Mouse (Mus musculus): ENCODE results near the gene Gpr156. TPM values are rescaled to one million over a fixed set of nuclear protein-coding genes. Genes with fewer than 3 reads are reported as not detected.

The Gpr156 gene
- polyA plus RNA-seq, 1 experiment from 2014 or later = 5.6 TPM

DNA sequence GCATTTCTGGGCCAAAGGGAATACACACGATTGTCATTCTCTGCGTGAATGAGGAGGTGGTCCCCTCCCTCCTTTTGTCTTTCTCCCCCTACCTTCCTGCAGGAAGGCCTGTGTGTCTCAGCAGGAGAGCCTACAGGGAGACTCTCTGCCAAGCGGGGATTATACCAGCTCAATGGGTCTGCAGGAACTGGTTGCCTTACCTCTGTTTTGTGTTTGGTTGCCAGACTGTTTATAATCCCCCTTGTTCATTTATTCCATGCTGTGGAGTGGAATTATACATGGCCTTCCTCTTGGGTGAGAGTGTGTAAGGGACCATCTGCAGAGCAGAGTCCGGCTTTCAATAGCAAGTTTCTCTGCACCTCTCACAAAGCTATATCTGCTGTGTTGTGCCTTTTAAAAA is 10.8 kb downstream of the Gpr156 start:
- H3K36me3 ChIP-seq = 0 out of 2 replicates have a peak, but pooled peaks cover 2% of the 10 kb centered on the region
- WGBS = 24% methylated on average over 4 of the region's 4 CpGs
- no peak for ATAC-seq (ENCODE audit: low FRiP score)
- no peaks in the 10 kb centered on the region for H3K9me3 ChIP-seq (replicated peaks)
- no peaks in the 10 kb centered on the region for H3K27me3 ChIP-seq
- H3K4me1 ChIP-seq = peaks cover 24% of the 10 kb centered on the region
- no peak overlapping the region for H3K4me3 ChIP-seq
- H3K9ac ChIP-seq = no peak overlapping the region
- H3K4me2 ChIP-seq (replicated peaks) = no peak overlapping the region
- peak overlapping the region; percentile 31; the same call in 1 of the 2 replicates for H3K27ac ChIP-seq

DNA sequence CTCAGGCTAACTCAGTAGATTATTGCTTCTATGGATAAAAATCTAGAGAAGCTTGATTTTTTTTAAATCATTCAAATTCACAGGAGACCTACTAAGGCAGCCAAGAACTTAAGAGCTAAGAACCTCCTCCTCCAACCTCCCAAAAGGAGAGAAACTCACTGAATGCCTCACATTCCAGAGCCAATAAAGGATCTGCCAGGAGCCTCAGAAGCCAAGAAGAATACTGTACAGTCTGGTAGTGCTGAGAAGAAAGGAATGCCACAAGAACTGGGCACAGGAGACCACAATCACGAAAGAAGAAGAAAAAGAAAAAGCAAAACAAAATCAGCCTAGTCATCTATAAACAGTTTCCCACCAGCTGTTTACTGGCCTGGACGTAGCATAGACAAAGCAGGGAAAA is 12.7 kb downstream of the Gpr156 start:
- Histone ChIP-seq H3K36me3 (0 out of 2 replicates have a peak, but pooled peaks cover 5% of the 10 kb centered on the region), H3K4me3 (no peak overlapping the region), H3K9me3 (replicated peaks) (no peaks in the 10 kb centered on the region), H3K9ac (no peak overlapping the region), H3K27ac (no peak overlapping the region), H3K27me3 (no peaks in the 10 kb centered on the region), H3K4me1 (peaks cover 24% of the 10 kb centered on the region), H3K4me2 (replicated peaks) (no peak overlapping the region)
- 62% methylated on average over 2 of the region's 2 CpGs for WGBS
- ATAC-seq (ENCODE audit: low FRiP score) = no peak

DNA sequence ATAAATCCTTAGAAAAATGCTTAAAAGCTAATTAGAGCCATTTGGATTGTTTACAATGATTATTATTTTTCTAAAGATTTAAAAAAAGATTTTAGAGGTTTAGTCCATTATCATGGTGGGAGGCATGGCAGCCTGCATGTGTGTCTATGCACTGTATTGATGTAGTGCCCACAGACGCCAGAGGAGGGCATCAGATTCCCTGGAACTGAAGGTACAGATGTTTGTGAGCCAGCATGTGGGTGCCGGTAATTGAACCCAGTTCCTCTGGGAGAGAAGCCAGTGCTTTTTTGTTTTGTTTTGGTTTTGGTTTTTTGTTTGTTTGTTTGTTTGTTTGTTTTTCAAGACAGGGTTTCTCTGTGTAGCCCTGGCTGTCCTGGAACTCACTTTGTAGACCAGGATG is 13.3 kb downstream of the Gpr156 start:
- 0 out of 2 replicates have a peak, but pooled peaks cover 5% of the 10 kb centered on the region for H3K36me3 ChIP-seq
- no peaks in the 10 kb centered on the region for H3K9me3 ChIP-seq (replicated peaks)
- no peak overlapping the region for H3K9ac ChIP-seq
- no peaks in the 10 kb centered on the region for H3K27me3 ChIP-seq
- peaks cover 24% of the 10 kb centered on the region for H3K4me1 ChIP-seq
- ATAC-seq (ENCODE audit: low FRiP score) = no peak
- H3K4me2 ChIP-seq (replicated peaks) = no peak overlapping the region
- no peak overlapping the region for H3K4me3 ChIP-seq
- H3K27ac ChIP-seq = no peak overlapping the region
- 91% methylated on average over 2 of the region's 2 CpGs for WGBS

DNA sequence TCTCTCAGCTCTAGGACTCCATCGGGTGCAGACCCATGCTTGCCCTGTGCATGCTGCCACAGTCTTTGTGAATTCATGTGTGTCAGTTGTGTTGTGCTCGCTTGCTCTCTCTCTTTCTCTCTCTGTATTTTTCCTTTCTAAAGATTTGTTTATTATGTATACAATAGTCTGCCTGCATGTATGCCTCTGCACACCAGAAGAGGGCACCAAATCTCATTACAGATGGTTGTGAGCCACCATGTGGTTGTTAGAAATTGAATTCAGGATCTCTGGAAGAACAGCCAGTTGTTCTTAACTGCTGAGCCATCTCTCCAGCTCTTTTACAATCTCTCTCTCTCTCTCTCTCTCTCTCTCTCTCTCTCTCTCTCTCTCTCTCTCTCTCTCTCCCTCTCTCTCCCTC is 18.6 kb downstream of the Gpr156 start:
- Histone ChIP-seq H3K4me1 (peaks cover 20% of the 10 kb centered on the region), H3K9ac (no peak overlapping the region), H3K27me3 (no peaks in the 10 kb centered on the region), H3K4me2 (replicated peaks) (no peak overlapping the region), H3K4me3 (no peak overlapping the region), H3K9me3 (replicated peaks) (no peaks in the 10 kb centered on the region), H3K27ac (no peak overlapping the region), H3K36me3 (0 out of 2 replicates have a peak, but pooled peaks cover 5% of the 10 kb centered on the region)
- WGBS = 84% methylated on average over 2 of the region's 2 CpGs
- ATAC-seq (ENCODE audit: low FRiP score) = no peak

DNA sequence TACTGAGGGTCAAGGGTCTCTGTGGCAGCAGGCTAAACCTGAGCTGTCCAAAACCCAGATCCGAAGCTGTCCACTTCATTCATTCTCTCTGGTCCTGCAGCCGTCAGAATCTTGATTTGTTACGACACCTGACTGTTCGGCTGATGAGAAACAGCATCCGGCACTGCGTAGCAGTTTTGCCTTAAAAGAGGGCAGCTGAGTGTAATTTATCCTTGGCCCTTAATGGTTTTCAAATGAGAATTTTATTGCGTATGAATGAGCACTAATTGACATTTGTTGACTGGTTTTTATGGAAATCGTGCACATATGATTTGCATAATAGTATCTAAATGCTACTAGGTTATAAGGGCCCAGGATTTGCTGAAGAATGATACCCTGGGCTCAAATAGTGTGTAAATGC is 21.0 kb downstream of the Gpr156 start:
- no peak for ATAC-seq (ENCODE audit: low FRiP score)
- Histone ChIP-seq H3K4me1 (peaks cover 23% of the 10 kb centered on the region), H3K4me2 (replicated peaks) (no peak overlapping the region), H3K27me3 (no peaks in the 10 kb centered on the region), H3K4me3 (no peak overlapping the region), H3K36me3 (0 out of 2 replicates have a peak, but pooled peaks cover under 1% of the 10 kb centered on the region), H3K9me3 (replicated peaks) (no peaks in the 10 kb centered on the region), H3K27ac (no peak overlapping the region), H3K9ac (no peak overlapping the region)
- WGBS = 61% methylated on average over 8 of the region's 8 CpGs

DNA sequence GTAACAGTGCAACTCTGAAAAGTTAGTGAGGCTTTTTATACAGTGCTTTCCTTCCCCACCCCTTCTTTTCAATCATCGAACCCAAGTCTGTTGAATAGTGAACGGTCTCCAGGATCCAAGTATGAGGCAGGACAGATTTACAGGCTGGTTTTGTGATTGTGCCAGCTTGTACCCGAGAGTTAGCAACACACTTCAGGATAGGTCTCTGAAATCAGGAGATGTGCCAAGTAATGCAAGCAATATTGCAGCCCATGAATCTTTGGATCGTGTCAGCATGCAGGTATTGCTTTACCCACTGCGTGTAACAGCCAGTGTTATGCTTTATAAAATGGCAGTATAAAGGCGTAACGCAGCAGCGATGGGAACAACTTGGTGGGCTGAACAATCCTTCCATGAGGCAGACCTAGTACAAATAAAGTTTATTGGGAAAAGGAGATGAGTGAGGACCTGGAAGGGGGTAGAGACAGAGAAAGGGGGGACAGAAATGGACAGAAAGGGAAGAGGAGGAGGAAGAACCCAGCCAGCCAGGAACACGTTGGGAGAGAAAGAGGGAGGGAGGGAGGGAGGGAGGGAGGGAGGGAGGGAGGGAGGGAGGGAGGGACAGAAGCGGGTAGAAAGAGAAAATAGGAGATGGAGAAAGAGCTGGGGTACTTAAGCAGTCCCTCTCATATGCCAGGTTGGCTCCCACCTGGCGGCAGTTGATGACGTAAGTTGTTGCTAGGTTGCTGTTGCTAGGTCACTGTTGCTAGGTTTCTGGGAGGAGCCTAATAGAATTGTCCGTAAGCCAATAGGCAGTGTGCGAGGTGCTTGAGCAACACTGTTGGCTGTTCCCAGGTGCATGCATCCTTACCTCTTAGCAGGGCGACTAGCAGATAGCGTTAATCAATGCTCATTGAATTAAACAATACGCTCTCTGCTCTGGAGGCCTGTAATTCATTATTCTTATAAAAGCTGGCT is 22.1 kb downstream of the Gpr156 start:
- H3K4me2 ChIP-seq (replicated peaks) = peak overlapping the region; percentile 33
- no peaks in the 10 kb centered on the region for H3K27me3 ChIP-seq
- no peaks in the 10 kb centered on the region for H3K36me3 ChIP-seq
- ATAC-seq (ENCODE audit: low FRiP score) = peak; percentile 92
- WGBS = 57% methylated on average over 15 of the region's 17 CpGs
- H3K9ac ChIP-seq = no peak overlapping the region
- H3K27ac ChIP-seq = peak overlapping the region; percentile 48; the same call in 1 of the 2 replicates
- no peaks in the 10 kb centered on the region for H3K9me3 ChIP-seq (replicated peaks)
- H3K4me3 ChIP-seq = no peak overlapping the region
- H3K4me1 ChIP-seq = peaks cover 27% of the 10 kb centered on the region

DNA sequence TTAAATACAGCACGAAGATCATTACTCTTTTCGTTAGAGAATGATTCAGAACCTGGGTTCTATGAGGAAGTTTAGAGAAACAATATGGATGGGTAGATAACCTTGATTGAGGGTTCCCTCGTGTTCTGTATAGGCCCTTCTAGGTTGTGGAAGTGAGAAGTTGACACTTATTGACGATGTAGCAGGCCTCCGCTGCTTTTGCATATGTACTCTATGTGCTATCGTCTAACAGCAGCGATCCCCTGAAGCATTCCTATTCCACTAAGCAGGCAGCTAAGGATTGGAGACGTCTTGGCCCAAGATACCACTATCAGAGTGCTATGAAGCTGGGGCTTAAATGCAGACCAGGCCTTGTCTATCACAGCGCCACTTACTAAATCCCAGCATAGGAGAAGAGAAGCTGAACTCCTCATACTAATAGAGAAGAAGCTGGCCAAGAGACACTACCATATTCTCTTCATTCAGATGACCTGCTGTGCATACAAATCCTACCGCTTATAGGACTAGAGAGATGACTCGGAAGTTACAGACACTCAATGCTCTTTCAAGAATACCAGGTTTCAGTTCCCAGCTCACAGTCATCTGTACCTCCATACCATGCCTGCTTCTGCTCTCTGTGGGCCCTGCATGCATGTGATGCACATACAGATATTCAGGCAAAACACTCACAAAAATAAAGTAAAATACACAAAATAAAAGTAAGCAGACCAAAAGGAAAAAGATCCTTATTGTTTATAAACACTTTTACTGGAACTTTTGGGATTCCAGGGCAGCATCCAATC is 23.0 kb downstream of the Gpr156 start:
- ATAC-seq (ENCODE audit: low FRiP score) = peak; percentile 49; the same call in 1 of the 2 replicates
- Histone ChIP-seq H3K4me3 (no peak overlapping the region), H3K27me3 (no peaks in the 10 kb centered on the region), H3K27ac (0 out of 2 replicates have a peak overlapping the region, but pooled peaks have one; percentile 36), H3K4me2 (replicated peaks) (peak overlapping the region; percentile 33), H3K4me1 (peaks cover 31% of the 10 kb centered on the region), H3K9me3 (replicated peaks) (no peaks in the 10 kb centered on the region), H3K9ac (no peak overlapping the region), H3K36me3 (no peaks in the 10 kb centered on the region)
- 68% methylated on average over 11 of the region's 11 CpGs for WGBS

DNA sequence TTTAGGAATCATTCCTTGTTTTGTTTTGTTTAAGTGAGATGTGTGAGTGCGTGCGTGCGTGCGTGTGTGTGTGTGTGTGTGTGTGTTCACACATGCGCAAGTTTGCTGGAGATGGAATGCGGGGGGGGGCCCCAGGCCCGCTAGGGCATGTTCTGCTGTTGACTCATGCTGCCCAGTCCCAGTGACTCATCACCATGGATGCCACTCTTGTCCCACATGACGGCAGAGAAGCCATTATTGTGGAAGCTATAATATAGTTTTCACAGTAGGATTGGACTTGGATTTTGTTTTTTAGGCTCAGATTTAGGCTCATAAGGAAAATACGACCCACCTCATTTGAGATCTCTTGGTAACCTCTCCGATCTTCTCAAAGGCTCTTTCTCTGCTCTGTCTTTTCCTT is 24.0 kb downstream of the Gpr156 start:
- H3K36me3 ChIP-seq = no peaks in the 10 kb centered on the region
- 78% methylated on average over 10 of the region's 10 CpGs for WGBS

DNA sequence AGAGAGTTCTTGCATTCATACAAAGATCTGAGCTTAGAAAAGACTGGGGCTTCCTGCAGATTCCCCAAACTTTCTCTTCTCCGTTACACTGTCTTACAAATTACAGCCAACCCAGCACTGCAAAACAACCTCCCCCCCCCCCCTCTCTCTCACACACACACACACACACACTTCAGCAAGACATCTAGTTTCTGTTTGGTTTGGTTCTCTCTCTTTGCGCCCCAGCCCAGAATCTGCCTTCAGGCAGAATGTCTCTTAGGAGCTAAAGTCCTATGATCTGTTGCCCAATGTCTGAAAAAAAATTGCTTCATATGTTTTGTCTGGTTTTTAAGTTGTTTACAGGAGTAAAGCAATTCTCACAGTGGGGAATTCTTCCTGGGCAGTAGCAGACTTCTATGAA is 27.4 kb downstream of the Gpr156 start:
- 63% methylated on average over 2 of the region's 2 CpGs for WGBS
- Histone ChIP-seq H3K9me3 (replicated peaks) (no peaks in the 10 kb centered on the region), H3K36me3 (no peaks in the 10 kb centered on the region), H3K27me3 (no peaks in the 10 kb centered on the region), H3K9ac (no peak overlapping the region), H3K4me3 (no peak overlapping the region), H3K4me1 (peaks cover 23% of the 10 kb centered on the region), H3K27ac (no peak overlapping the region), H3K4me2 (replicated peaks) (no peak overlapping the region)
- no peak for ATAC-seq (ENCODE audit: low FRiP score)

More for the DNA sequence above, 24.0 kb downstream of the Gpr156 start:
- Histone ChIP-seq H3K4me1 (peaks cover 36% of the 10 kb centered on the region), H3K27ac (no peak overlapping the region), H3K27me3 (no peaks in the 10 kb centered on the region), H3K4me2 (replicated peaks) (no peak overlapping the region), H3K9ac (no peak overlapping the region), H3K9me3 (replicated peaks) (no peaks in the 10 kb centered on the region), H3K4me3 (no peak overlapping the region)
- ATAC-seq (ENCODE audit: low FRiP score) = no peak

DNA sequence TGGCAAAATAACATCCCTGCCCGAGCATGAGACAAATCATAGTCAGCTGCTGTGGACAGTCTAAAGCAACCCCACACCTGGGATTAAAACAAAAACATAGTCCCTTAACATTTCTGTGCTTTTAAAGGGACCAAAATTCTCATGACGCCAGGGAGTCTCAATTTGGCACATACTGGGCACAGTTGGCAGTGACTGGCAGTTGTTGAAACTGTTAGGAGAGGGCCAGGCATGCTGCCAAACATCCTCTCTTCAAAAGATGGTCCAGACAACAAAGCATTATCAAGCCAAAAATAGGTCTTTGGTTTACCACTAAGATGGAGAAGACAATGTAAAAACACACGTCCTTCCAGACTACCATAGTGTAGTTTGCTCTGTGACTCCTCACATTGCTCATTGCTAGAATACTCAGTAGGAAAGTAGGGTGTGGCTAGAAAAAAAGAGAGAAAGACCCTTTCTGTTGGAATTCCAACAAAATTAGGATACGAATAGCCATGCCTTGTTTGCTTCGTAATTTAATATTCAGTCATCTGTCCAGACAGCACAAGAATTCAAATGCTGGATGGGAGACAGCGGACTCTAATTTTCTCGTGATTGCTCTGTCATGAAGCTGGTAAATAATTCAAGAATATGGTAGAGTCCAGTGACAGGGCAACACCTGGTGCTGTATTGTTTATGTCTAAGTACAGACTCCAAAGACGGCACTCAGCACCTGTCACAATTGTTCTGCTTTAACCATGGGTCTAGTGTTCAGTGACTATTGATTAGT is 28.9 kb downstream of the Gpr156 start:
- Histone ChIP-seq H3K4me3 (no peak overlapping the region), H3K27me3 (no peaks in the 10 kb centered on the region), H3K4me2 (replicated peaks) (no peak overlapping the region), H3K36me3 (no peaks in the 10 kb centered on the region), H3K9ac (no peak overlapping the region), H3K4me1 (peaks cover 15% of the 10 kb centered on the region), H3K27ac (no peak overlapping the region), H3K9me3 (replicated peaks) (no peaks in the 10 kb centered on the region)
- WGBS = 69% methylated on average over 8 of the region's 8 CpGs
- no peak for ATAC-seq (ENCODE audit: low FRiP score)

DNA sequence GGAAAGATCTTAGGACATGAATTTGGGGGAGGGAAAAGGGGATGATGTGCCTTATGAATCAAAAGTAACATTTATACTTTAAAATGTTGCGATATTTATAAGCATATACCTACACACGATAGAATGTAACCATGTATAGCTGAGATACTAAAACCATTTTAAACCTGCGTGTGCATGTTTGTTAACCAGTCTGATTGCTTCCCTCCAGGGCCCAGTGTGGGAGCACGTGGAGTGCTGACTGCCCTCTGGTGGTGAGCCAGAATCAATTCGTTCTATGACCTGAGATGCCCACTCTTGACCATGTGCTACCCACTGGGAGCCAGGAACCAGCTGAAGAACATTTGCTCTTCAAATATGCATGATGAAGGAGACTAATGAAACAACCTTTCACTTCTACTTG is 30.9 kb downstream of the Gpr156 start:
- Histone ChIP-seq H3K9me3 (replicated peaks) (no peaks in the 10 kb centered on the region), H3K4me3 (no peak overlapping the region), H3K9ac (no peak overlapping the region), H3K4me2 (replicated peaks) (no peak overlapping the region), H3K36me3 (no peaks in the 10 kb centered on the region), H3K27ac (no peak overlapping the region), H3K4me1 (peaks cover 13% of the 10 kb centered on the region), H3K27me3 (no peaks in the 10 kb centered on the region)
- no peak for ATAC-seq (ENCODE audit: low FRiP score)
- 46% methylated on average over 5 of the region's 5 CpGs for WGBS

DNA sequence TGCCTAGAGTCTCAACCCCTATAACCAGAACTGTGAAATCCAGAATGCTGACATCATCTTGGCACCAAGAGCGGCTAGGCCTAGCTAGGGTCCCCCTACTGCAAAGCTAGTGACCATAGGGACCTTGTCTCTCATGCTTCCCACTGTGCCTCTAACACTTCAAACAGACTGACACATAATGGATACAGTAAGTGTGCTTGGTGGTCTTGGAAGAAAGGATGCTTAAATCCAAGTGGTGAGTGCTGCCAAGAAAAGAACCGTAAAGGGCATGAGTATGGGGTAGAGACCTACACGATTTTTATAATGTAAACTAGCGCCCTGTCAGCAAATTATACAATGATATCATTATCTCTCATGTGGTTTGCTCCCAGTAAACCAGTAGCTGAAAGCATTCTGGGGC is 32.1 kb downstream of the Gpr156 start:
- ATAC-seq (ENCODE audit: low FRiP score) = no peak
- Histone ChIP-seq H3K27ac (no peak overlapping the region), H3K9me3 (replicated peaks) (no peaks in the 10 kb centered on the region), H3K27me3 (no peaks in the 10 kb centered on the region), H3K36me3 (no peaks in the 10 kb centered on the region), H3K4me1 (peaks cover 14% of the 10 kb centered on the region), H3K4me3 (no peak overlapping the region), H3K4me2 (replicated peaks) (no peak overlapping the region), H3K9ac (no peak overlapping the region)
- 92% methylated on average over 4 of the region's 4 CpGs for WGBS

Measured in hindbrain, embryonic 12.5 days (tissue).